17 mouse cellular contexts compared by ENCODE assay signal in the genomic region with DNA sequence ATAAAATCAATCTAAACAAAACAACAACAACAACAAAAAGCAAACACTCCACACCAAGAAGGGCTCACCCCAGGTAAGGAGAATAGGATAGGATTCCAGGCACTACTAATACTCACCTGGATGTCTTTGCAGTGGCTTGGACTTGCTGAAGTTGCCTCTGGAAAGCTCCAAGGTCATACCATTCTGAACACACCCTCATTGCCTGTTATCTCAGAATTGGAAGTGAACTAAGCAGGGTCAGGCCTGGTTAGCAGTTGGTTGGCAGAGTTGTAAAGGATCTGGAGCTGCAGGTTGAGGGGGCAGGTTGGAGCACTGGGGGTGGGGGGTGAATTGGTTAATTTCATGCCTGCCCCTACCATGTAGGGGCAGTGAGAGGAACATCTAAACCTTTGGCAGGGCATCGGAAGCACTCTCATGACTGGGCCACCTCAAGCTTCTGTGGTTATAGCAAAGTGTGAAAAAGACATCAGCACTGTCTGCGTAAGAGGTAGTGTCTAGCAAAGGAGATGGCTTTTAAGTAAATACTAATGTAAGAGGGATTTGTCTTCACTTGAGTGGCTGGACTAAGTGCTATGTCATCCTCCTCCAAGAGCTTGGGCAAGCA.
A peak's percentile ranks its signal among the peaks of the same experiment; 100 is the strongest.
DNase-seq lines count a peak whose midpoint lies in the region; ATAC-seq and TF ChIP-seq lines count a peak whose summit lies in the region.
"Had no signal": no experiment of that assay in that cellular context is flagged by ENCODE, and none has a peak within 500 bp of the region (broad histone marks: within the 10 kb centered on the region; RNA-seq: fewer than 3 reads in every experiment).

No protein-coding gene starts in this region.

- ATAC-seq in megakaryocyte, adult 5-6 weeks (ENCODE audit: poor library complexity, severe bottlenecking): peak; percentile 20
- ATAC-seq: liver, embryonic 12.5 days had no signal

- H3K27ac ChIP-seq in gastrocnemius, adult 2 months: peak overlapping the region; percentile 21; the same call in 1 of the 2 replicates
- peak overlapping the region; percentile 75 for H3K27ac ChIP-seq in spleen, adult 2 months (ENCODE audit: insufficient read depth, low read length)
- H3K27ac ChIP-seq: heart, embryonic 15.5 days; hindbrain, embryonic 13.5 days; liver, embryonic 12.5 days had no signal

- no peak overlapping the region for H3K4me3 ChIP-seq in gastrocnemius, adult 2 months
- H3K4me3 ChIP-seq in spleen, adult 2 months (ENCODE audit: extremely low read depth, insufficient read depth, insufficient read length): no peak overlapping the region
- H3K4me3 ChIP-seq: heart, embryonic 15.5 days; hindbrain, embryonic 13.5 days; liver, embryonic 12.5 days had no signal

- no peak for DNase-seq in gastrocnemius, adult 2 months
- no peak for DNase-seq in gastrocnemius, postnatal 10 days
- no peak for DNase-seq in spleen, adult 2 months (ENCODE audit: low read depth in 1 of 2, low spot score in 2 of 2)
- DNase-seq in spleen, postnatal 14 days (ENCODE audit: low spot score in 2 of 2): no peak
- DNase-seq in left cerebral cortex, adult 18-20 months (ENCODE audit: low spot score in 2 of 2): no peak
- DNase-seq in ovary, postnatal 36 days (ENCODE audit: low spot score): no peak
- no peak for DNase-seq in thymus, postnatal 25 days
- DNase-seq: adrenal gland, postnatal 10 days; cerebellum, adult 2 months; kidney, adult 8-10 months; kidney, postnatal 36 days; midbrain, embryonic 14.5 days; right cerebral cortex, postnatal 14 days had no signal

- no peaks in the 10 kb centered on the region for H3K27me3 ChIP-seq in spleen, adult 2 months (ENCODE audit: control insufficient read depth, insufficient read depth, low read length)
- H3K27me3 ChIP-seq: heart, embryonic 15.5 days; hindbrain, embryonic 13.5 days; liver, embryonic 12.5 days had no signal

- WGBS in spleen, adult 2 months: 84% methylated on average over 2 of the region's 2 CpGs

- TF ChIP-seq CTCF in gastrocnemius, adult 2 months (IDR thresholded peaks at IDR 0.05): no peak
- no peak for TF ChIP-seq CTCF in spleen, adult 2 months (IDR thresholded peaks at IDR 0.05; ENCODE audit: extremely low read depth, insufficient read depth, insufficient read length, insufficient replicate concordance)

- TF ChIP-seq POLR2A in spleen, adult 2 months (IDR thresholded peaks at IDR 0.05; ENCODE audit: low read depth, low read length): no peak

- H3K36me3 ChIP-seq in spleen, adult 2 months (ENCODE audit: control insufficient read depth, insufficient read depth, low read length): no peaks in the 10 kb centered on the region
- H3K36me3 ChIP-seq: heart, embryonic 15.5 days; hindbrain, embryonic 13.5 days; liver, embryonic 12.5 days had no signal

- peaks cover 31% of the 10 kb centered on the region; the same call in 1 of the 2 replicates for H3K4me1 ChIP-seq in spleen, adult 2 months (ENCODE audit: control insufficient read depth, insufficient read depth, insufficient read length)

- intact Hi-C loops in gastrocnemius, adult 2 months (cut with DNase I): no loop called here
